In genomic region chr7:118297613-118298012, GRCm38 (mm10) we compare ENCODE assay signal across 8 mouse cellular contexts. TPM values are rescaled to one million over a fixed set of nuclear protein-coding genes. Genes with fewer than 3 reads are reported as not detected.
DNase-seq lines count a peak whose midpoint lies in the region; ATAC-seq lines count a peak whose summit lies in the region.

No protein-coding gene starts in this region.

- H3K27me3 ChIP-seq in intestine, embryonic 14.5 days (replicated peaks; ENCODE audit: control insufficient read depth, insufficient read depth, low read length): no peaks in the 10 kb centered on the region
- H3K27me3 ChIP-seq in midbrain, embryonic 11.5 days (ENCODE audit: control insufficient read depth, insufficient read depth, low read length): no peaks in the 10 kb centered on the region

- H3K4me3 ChIP-seq in intestine, embryonic 14.5 days (ENCODE audit: low read depth, low read length): no peak overlapping the region
- no peak overlapping the region for H3K4me3 ChIP-seq in midbrain, embryonic 11.5 days (ENCODE audit: low read depth, low read length)

- no peaks in the 10 kb centered on the region for H3K4me1 ChIP-seq in intestine, embryonic 14.5 days (replicated peaks; ENCODE audit: control insufficient read depth, insufficient read depth, low read length)
- peaks cover 3% of the 10 kb centered on the region; the same call in 1 of the 2 replicates for H3K4me1 ChIP-seq in midbrain, embryonic 11.5 days (ENCODE audit: control insufficient read depth, insufficient read depth, low read length)

- H3K4me2 ChIP-seq in intestine, embryonic 14.5 days (ENCODE audit: low read length): peak overlapping the region; percentile 30
- H3K4me2 ChIP-seq in midbrain, embryonic 11.5 days: peak overlapping the region; percentile 30; the same call in 1 of the 2 replicates

- no peak overlapping the region for H3K27ac ChIP-seq in intestine, embryonic 14.5 days (ENCODE audit: low read depth)
- no peak overlapping the region for H3K27ac ChIP-seq in midbrain, embryonic 11.5 days (ENCODE audit: low read depth, low read length)

- no peak overlapping the region for H3K9ac ChIP-seq in intestine, embryonic 14.5 days (ENCODE audit: low read length)
- peak overlapping the region; percentile 40 for H3K9ac ChIP-seq in midbrain, embryonic 11.5 days (ENCODE audit: low read length)

- ATAC-seq in intestine, embryonic 14.5 days (replicated peaks; ENCODE audit: low FRiP score, low TSS enrichment, low read depth): no peak; the same call in 1 of the 2 replicates
- ATAC-seq in midbrain, embryonic 11.5 days (ENCODE audit: low FRiP score): peak; percentile 81
- no peak for ATAC-seq in erythroid progenitor cell, adult 5-6 weeks (replicated peaks; ENCODE audit: low FRiP score, poor library complexity, severe bottlenecking)

- 4% methylated on average over 13 of the region's 13 CpGs for WGBS in intestine, embryonic 14.5 days
- 2% methylated on average over 13 of the region's 13 CpGs for WGBS in midbrain, embryonic 11.5 days

- H3K9me3 ChIP-seq in intestine, embryonic 14.5 days (ENCODE audit: control insufficient read depth, low read length): 0 out of 2 replicates have a peak, but pooled peaks cover 4% of the 10 kb centered on the region
- peaks cover 5% of the 10 kb centered on the region; the same call in 1 of the 2 replicates for H3K9me3 ChIP-seq in midbrain, embryonic 11.5 days (ENCODE audit: control insufficient read depth, low read length)

- peak; percentile 53 for DNase-seq in T-cell, adult 2 months (ENCODE audit: low spot score)
- DNase-seq in cerebellum, postnatal 4 days (ENCODE audit: low spot score in 2 of 2): peak; percentile 83 to 89
- peak; percentile 92 for DNase-seq in gastrocnemius, postnatal 10 days
- peak; percentile 88 for DNase-seq in intestine, embryonic 14.5 days (ENCODE audit: low spot score)
- peak; percentile 80 to 84 for DNase-seq in left cerebral cortex, postnatal 25 days (ENCODE audit: low spot score in 2 of 2)
- peak; percentile 98 for DNase-seq in midbrain, embryonic 11.5 days (ENCODE audit: low spot score, missing footprints)
- DNase-seq in skeletal muscle tissue, adult 2 months (ENCODE audit: low read depth, low spot score): peak; percentile 78

- intact Hi-C loops in left cerebral cortex, postnatal 25 days (cut with DNase I): loop anchor here (5.0 kb wide), 2 partner anchors 55 to 170 kb away; partner anchors contain the start of genes Arl6ip1 and Smg1

- H3K36me3 ChIP-seq in intestine, embryonic 14.5 days (ENCODE audit: control insufficient read depth, insufficient read depth, low read length): no peaks in the 10 kb centered on the region
- H3K36me3 ChIP-seq in midbrain, embryonic 11.5 days (ENCODE audit: control insufficient read depth, insufficient read depth, low read length): no peaks in the 10 kb centered on the region

RNA-seq across cellular contexts. Expression of gene Smg1, which starts 54.1 kb away (rescaled TPM):
- 10 to 100 TPM; 27.1 to 36.2 TPM for total RNA-seq in gastrocnemius, postnatal 10 days (2021)
- 24.2 and 26.4 TPM in 2 replicates for polyA plus RNA-seq in intestine, embryonic 14.5 days (2014; fragmentation: Nextera tagmentation; extraction: Ambion mirVana)
- total RNA-seq in left cerebral cortex, postnatal 25 days (2021): 10 to 100 TPM; 75.0 to 76.8 TPM
- polyA plus RNA-seq in midbrain, embryonic 11.5 days (2014; fragmentation: Nextera tagmentation; extraction: Ambion mirVana): 17.4 and 19.1 TPM in 2 replicates
- total RNA-seq in erythroid progenitor cell, adult 5-6 weeks (2015; ENCODE audit: low replicate concordance): 46.1 and 69.6 TPM in 2 replicates
- 39.5 and 49.2 TPM in 2 replicates for total RNA-seq in erythroid progenitor cell, adult 5-6 weeks (2017; ENCODE audit: low replicate concordance)
